Comparison of ENCODE assay signal across 8 mouse cellular contexts in genomic region chr10:54076420-54076819, GRCm38 (mm10). TPM values are rescaled to one million over a fixed set of nuclear protein-coding genes. Genes with fewer than 3 reads are reported as not detected.
DNase-seq lines count a peak whose midpoint lies in the region; ATAC-seq and TF ChIP-seq lines count a peak whose summit lies in the region.

Man1a (minus strand) TSS chr10:54076609.

- peaks cover 5% of the 10 kb centered on the region; the same call in 1 of the 2 replicates for H3K36me3 ChIP-seq in spleen, adult 2 months (ENCODE audit: control insufficient read depth, insufficient read depth, low read length)
- H3K36me3 ChIP-seq in embryonic facial prominence, embryonic 11.5 days (replicated peaks; ENCODE audit: control insufficient read depth, insufficient read depth, low read depth, low read length) = no peaks in the 10 kb centered on the region
- no peaks in the 10 kb centered on the region for H3K36me3 ChIP-seq in heart, embryonic 10.5 days

- no peak for DNase-seq in spleen, adult 2 months (ENCODE audit: low read depth in 1 of 2, low spot score in 2 of 2)
- no peak for DNase-seq in spleen, postnatal 10 days (ENCODE audit: low spot score in 2 of 2)
- DNase-seq in embryonic facial prominence, embryonic 11.5 days (ENCODE audit: low spot score) = peak; percentile 23
- peak; percentile 79 for DNase-seq in heart, embryonic 10.5 days (ENCODE audit: low spot score)
- peak; percentile 16 for DNase-seq in kidney, postnatal 10 days
- DNase-seq in lung, postnatal 10 days = peak; percentile 11
- peak; percentile 67 for DNase-seq in skeletal muscle tissue, adult 2 months (ENCODE audit: low read depth, low spot score)
- no peak for DNase-seq in spleen, adult 18-20 months

- TF ChIP-seq POLR2A in spleen, adult 2 months (IDR thresholded peaks at IDR 0.05; ENCODE audit: low read depth, low read length) = no peak

- H3K9me3 ChIP-seq in embryonic facial prominence, embryonic 11.5 days (replicated peaks; ENCODE audit: control insufficient read depth, low read length) = no peaks in the 10 kb centered on the region
- no peaks in the 10 kb centered on the region for H3K9me3 ChIP-seq in heart, embryonic 10.5 days

- H3K27me3 ChIP-seq in spleen, adult 2 months (ENCODE audit: control insufficient read depth, insufficient read depth, low read length) = no peaks in the 10 kb centered on the region
- no peaks in the 10 kb centered on the region for H3K27me3 ChIP-seq in embryonic facial prominence, embryonic 11.5 days (ENCODE audit: control insufficient read depth, insufficient read depth, low read length)
- H3K27me3 ChIP-seq in heart, embryonic 10.5 days (ENCODE audit: insufficient read depth, poor library complexity, severe bottlenecking) = no peaks in the 10 kb centered on the region

- 10% methylated on average over 4 of the region's 4 CpGs for WGBS in spleen, adult 2 months
- WGBS in embryonic facial prominence, embryonic 11.5 days = 6% methylated on average over 4 of the region's 4 CpGs
- 11% methylated on average over 4 of the region's 4 CpGs for WGBS in heart, embryonic 10.5 days

- H3K27ac ChIP-seq in spleen, adult 2 months (ENCODE audit: insufficient read depth, low read length) = peak within 1 kb of the TSS; percentile 93
- H3K27ac ChIP-seq in embryonic facial prominence, embryonic 11.5 days (replicated peaks; ENCODE audit: low read depth, low read length) = no peak within 1 kb of the TSS
- H3K27ac ChIP-seq in heart, embryonic 10.5 days = peak within 1 kb of the TSS; percentile 92

- H3K4me1 ChIP-seq in spleen, adult 2 months (ENCODE audit: control insufficient read depth, insufficient read depth, insufficient read length) = peaks cover 3% of the 10 kb centered on the region
- no peaks in the 10 kb centered on the region; the same call in 1 of the 2 replicates for H3K4me1 ChIP-seq in embryonic facial prominence, embryonic 11.5 days (ENCODE audit: control insufficient read depth, insufficient read depth, low read length)
- peaks cover 25% of the 10 kb centered on the region for H3K4me1 ChIP-seq in heart, embryonic 10.5 days

- TF ChIP-seq CTCF in spleen, adult 2 months (IDR thresholded peaks at IDR 0.05; ENCODE audit: extremely low read depth, insufficient read depth, insufficient read length, insufficient replicate concordance) = no peak

- ATAC-seq in embryonic facial prominence, embryonic 11.5 days (replicated peaks; ENCODE audit: insufficient number of reproducible peaks, low FRiP score, low TSS enrichment, low read depth) = no peak

- H3K9ac ChIP-seq in embryonic facial prominence, embryonic 11.5 days (replicated peaks; ENCODE audit: low read length) = peak within 1 kb of the TSS; percentile 51

- peak within 1 kb of the TSS; percentile 95 for H3K4me3 ChIP-seq in spleen, adult 2 months (ENCODE audit: extremely low read depth, insufficient read depth, insufficient read length)
- peak within 1 kb of the TSS; percentile 74 for H3K4me3 ChIP-seq in embryonic facial prominence, embryonic 11.5 days (ENCODE audit: low read depth, low read length)
- H3K4me3 ChIP-seq in heart, embryonic 10.5 days = peak within 1 kb of the TSS; percentile 94

- peak within 1 kb of the TSS; percentile 99 for H3K4me2 ChIP-seq in embryonic facial prominence, embryonic 11.5 days (ENCODE audit: low read depth, low read length)

RNA-seq across cellular contexts. Expression of gene Man1a, which starts in this region (rescaled TPM):
- 35.7 and 54.1 TPM in 2 replicates for polyA plus RNA-seq in spleen, adult 2 months (2012; rRNA removed)
- polyA plus RNA-seq in embryonic facial prominence, embryonic 11.5 days (2014; fragmentation: Nextera tagmentation; extraction: Ambion mirVana) = 2.8 and 3.1 TPM in 2 replicates
- 8.1 and 11.2 TPM in 2 replicates for polyA plus RNA-seq in heart, embryonic 10.5 days (2016; fragmentation: Nextera tagmentation; extraction: Ambion mirVana)

Comparison
In these comparisons a context has a peak if more than half of its experiments do, and no peak if none do; other contexts are left out.
1. DNase-seq: peak in embryonic facial prominence, embryonic 11.5 days (single experiment), heart, embryonic 10.5 days (single experiment), kidney, postnatal 10 days (single experiment), lung, postnatal 10 days (single experiment) and skeletal muscle tissue, adult 2 months (single experiment); none in spleen, adult 2 months (0 of 2), spleen, postnatal 10 days (0 of 2) and spleen, adult 18-20 months (0 of 2).
2. Peak in every context shown above with its lines, with median percentiles within 50 percentile points of each other: H3K4me3 ChIP-seq.